Mouse (Mus musculus) liver, postnatal 0 days (tissue): Measurements from ENCODE around the gene Raver1. TPM values are rescaled to one million over a fixed set of nuclear protein-coding genes. Genes with fewer than 3 reads are reported as not detected.
A peak's percentile ranks its signal among the peaks of the same experiment; 100 is the strongest.
"Not testable (repeated sequence)": the region's sequence is repeated elsewhere in the genome, so short reads cannot be mapped to it uniquely, and the experiment has no call there.

Source experiments
- ATAC-seq: fragments of 200-750 bp; cut with Nextera tagmentation; 2 replicates; pipeline ENCODE4 v1.8.0; 2017; ENCODE audit warnings: mild to moderate bottlenecking, moderate library complexity
- DNase-seq: peaks from one replicate; pipeline ENCODE4 v3.0.0-alpha.2; 2016
- H3K27ac ChIP-seq: fragments of 300-500 bp; sonication (generic); 2 replicates; pipeline ENCODE4 v1.5.1; 2014; ENCODE audit warnings: antibody characterized with exemption, moderate library complexity, mild to moderate bottlenecking, low read depth
- H3K27me3 ChIP-seq: fragments of 300-500 bp; sonication (generic); 2 replicates; pipeline ENCODE4 v1.6.1; 2014; ENCODE audit warnings: low read length, control low read depth, mixed read lengths; ENCODE audit not compliant: insufficient read depth
- H3K36me3 ChIP-seq: fragments of 300-500 bp; sonication (generic); replicated peaks from 2 replicates; pipeline ENCODE4 v1.6.1; 2014; ENCODE audit warnings: mild to moderate bottlenecking, control low read depth, low read length, moderate library complexity, mixed read lengths; ENCODE audit not compliant: insufficient read depth
- H3K4me1 ChIP-seq: fragments of 300-500 bp; sonication (generic); 2 replicates; pipeline ENCODE4 v1.6.1; 2014; ENCODE audit warnings: antibody characterized with exemption, mild to moderate bottlenecking, control low read depth; ENCODE audit not compliant: insufficient read depth
- H3K4me2 ChIP-seq: fragments of 300-500 bp; sonication (generic); 2 replicates; pipeline ENCODE4 v1.6.1; 2014; ENCODE audit warnings: low read depth, mild to moderate bottlenecking, low read length, moderate library complexity, mixed read lengths
- H3K4me3 ChIP-seq: fragments of 300-500 bp; sonication (generic); 2 replicates; pipeline ENCODE4 v1.5.1; 2014; ENCODE audit warnings: low read depth, low read length
- H3K9ac ChIP-seq: fragments of 300-500 bp; sonication (generic); replicated peaks from 2 replicates; pipeline ENCODE4 v1.6.1; 2014; ENCODE audit warnings: mild to moderate bottlenecking, moderate library complexity
- H3K9me3 ChIP-seq: fragments of 300-500 bp; sonication (generic); 2 replicates; pipeline ENCODE4 v1.6.1; 2016; ENCODE audit warnings: mild to moderate bottlenecking, control low read depth, low read length, mixed read lengths
- CTCF ChIP-seq: sonication (generic); IDR thresholded peaks from 2 replicates; pipeline ENCODE4 v1.5.1; 2016; ENCODE audit warnings: antibody characterized with exemption, low read depth
- EP300 ChIP-seq: IDR thresholded peaks from 2 replicates; pipeline ENCODE4 v1.6.1; 2016; ENCODE audit warnings: antibody characterized with exemption, low read depth, mild to moderate bottlenecking
- WGBS: fragments of 180-500 bp; shearing (Covaris S2); extraction: QIAGEN DNeasy Blood & Tissue Kit; methylation state at CpG from one replicate; pipeline ENCODE4 v1.1.7; 2014; ENCODE audit not compliant: insufficient replicate concordance; 5-methylcytosine and 5-hydroxymethylcytosine counted together
- polyA plus RNA-seq: library from polyadenylated mRNA; unstranded; fragments of >200 nt; fragmentation: Nextera tagmentation; extraction: Ambion mirVana; gene quantifications from 2 replicates; pipeline ENCODE4 v1.2.1, GENCODE M21; 2015

Raver1 gene
- polyA plus RNA-seq, 1 experiment from 2014 or later, result 9.5 TPM

- H3K27me3 ChIP-seq, result no peaks in the 10 kb centered on the region
- H3K9ac ChIP-seq, result no peak within 1 kb of the TSS
- H3K4me2 ChIP-seq, result no peak within 1 kb of the TSS
- H3K4me1 ChIP-seq, result no peaks in the 10 kb centered on the region; the same call in 1 of the 2 replicates
- no peaks in the 10 kb centered on the region for H3K9me3 ChIP-seq
- H3K4me3 ChIP-seq, result no peak within 1 kb of the TSS
- TF ChIP-seq EP300 (no peak), CTCF (no peak)
- H3K27ac ChIP-seq, result no peak within 1 kb of the TSS
- DNase-seq, result no peak
- no peak for ATAC-seq
- 89% methylated on average over 26 of the region's 27 CpGs for WGBS
- peaks cover 16% of the 10 kb centered on the region for H3K36me3 ChIP-seq
Measured at GRCm38 (mm10) chr9:21067006-21067684, 24.7 kb downstream of the Raver1 start, which contains the start of gene Zglp1. Zglp1 (minus strand) TSS chr9:21067093.

DNA sequence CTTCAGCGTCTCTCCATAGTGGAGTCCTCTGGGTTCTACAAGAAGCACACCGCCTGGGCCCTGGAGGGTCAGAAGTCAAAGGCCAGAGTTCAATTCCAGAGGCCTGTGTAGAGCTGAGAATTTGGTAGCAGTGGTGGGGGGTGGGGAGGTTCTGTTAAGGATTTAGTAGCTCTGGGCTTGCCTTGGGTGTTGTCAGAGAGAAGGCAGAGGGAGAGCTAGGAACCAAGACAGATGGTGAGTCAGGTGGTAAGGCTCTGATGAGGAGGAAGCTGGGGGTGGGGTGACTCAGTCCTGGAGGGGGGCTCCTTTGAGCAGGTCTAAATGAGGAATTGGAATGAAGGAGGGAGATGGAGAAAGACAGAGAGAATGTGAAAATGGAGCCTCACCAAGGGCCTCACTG, 28.9 kb downstream of the Raver1 start:
- Histone ChIP-seq H3K4me2 (no peak overlapping the region), H3K27ac (no peak overlapping the region), H3K9ac (no peak overlapping the region), H3K4me3 (no peak overlapping the region), H3K9me3 (no peaks in the 10 kb centered on the region), H3K4me1 (no peaks in the 10 kb centered on the region), H3K36me3 (peaks cover 13% of the 10 kb centered on the region), H3K27me3 (no peaks in the 10 kb centered on the region)
- no peak for ATAC-seq
- WGBS, result 87% methylated on average over 2 of the region's 2 CpGs
- no peak for TF ChIP-seq EP300
- no peak for TF ChIP-seq CTCF
- DNase-seq, result no peak

DNA sequence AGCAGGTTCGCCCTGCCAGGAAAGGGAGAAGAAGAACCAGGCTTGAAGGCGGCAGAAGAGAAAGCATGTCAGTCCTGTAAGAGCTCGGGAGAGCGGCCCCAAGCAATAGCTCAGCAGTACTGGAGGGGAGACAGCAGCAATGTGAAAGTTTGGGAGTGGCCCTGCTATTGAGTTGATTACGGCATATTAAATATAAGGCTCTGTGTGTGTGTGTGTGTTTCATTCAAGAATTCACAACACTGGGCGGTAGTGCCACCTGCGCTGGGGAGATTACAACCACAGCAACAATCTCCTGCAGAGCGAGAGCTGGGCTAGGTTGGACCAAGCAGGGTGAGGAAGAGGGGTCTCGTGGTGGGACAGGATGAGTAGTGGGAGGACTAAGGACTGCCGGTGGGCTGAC, 40.2 kb downstream of the Raver1 start:
- H3K9me3 ChIP-seq, result no peaks in the 10 kb centered on the region
- H3K36me3 ChIP-seq, result no peaks in the 10 kb centered on the region
- no peak overlapping the region for H3K27ac ChIP-seq
- no peak for DNase-seq
- H3K4me2 ChIP-seq, result no peak overlapping the region
- no peaks in the 10 kb centered on the region for H3K4me1 ChIP-seq
- no peaks in the 10 kb centered on the region for H3K27me3 ChIP-seq
- H3K9ac ChIP-seq, result no peak overlapping the region
- peak; percentile 58 for ATAC-seq
- WGBS, result 50% methylated on average over 10 of the region's 10 CpGs
- H3K4me3 ChIP-seq, result no peak overlapping the region
- TF ChIP-seq CTCF (no peak), EP300 (no peak)

DNA sequence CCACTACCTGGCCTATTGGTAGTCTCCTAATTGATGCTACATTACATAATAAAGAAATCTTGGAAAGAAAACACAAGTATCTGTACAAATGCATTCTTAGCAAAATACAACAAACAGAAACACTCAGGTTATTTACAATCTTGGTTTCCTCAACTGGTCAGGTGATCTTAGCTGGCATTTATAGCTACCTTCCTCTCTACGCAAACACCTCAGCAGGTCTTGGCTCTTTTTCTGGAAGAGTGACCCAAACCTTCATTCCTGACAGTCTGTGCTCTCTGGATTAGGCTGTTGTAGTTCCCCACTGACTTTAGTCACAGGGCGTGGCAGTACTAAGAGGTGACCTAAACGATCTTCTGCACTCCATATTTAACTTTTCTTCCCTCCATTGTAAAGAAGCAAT, 46.6 kb downstream of the Raver1 start:
- H3K27me3 ChIP-seq, result 0 out of 2 replicates have a peak, but pooled peaks cover 3% of the 10 kb centered on the region
- H3K4me1 ChIP-seq, result no peaks in the 10 kb centered on the region; the same call in 1 of the 2 replicates
- 62% methylated on average over 3 of the region's 3 CpGs for WGBS
- no peak overlapping the region for H3K9ac ChIP-seq
- no peaks in the 10 kb centered on the region for H3K9me3 ChIP-seq
- no peak for ATAC-seq
- no peak overlapping the region for H3K27ac ChIP-seq
- H3K4me3 ChIP-seq, result no peak overlapping the region
- H3K4me2 ChIP-seq, result no peak overlapping the region
- no peak for DNase-seq
- no peaks in the 10 kb centered on the region for H3K36me3 ChIP-seq
- TF ChIP-seq CTCF (no peak), EP300 (no peak)

DNA sequence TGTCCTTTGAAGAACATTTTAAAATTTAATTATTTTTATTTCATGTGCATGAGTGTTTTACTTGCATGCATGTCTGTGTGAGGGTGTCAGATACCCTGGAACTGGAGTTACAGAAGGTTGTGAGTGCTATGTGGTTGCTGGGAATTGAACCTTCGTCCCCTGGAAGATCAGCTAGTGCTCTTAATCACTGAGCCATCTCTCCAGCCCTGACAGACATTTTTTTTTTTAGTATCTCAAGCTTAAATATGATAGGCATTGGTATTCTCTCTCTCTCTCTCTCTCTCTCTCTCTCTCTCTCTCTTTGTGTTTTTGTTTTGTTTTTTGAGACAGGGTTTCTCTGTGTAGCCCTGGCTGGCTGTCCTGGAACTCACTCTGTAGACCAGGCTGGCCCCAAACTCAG, 47.0 kb downstream of the Raver1 start:
- not testable (repeated sequence) for H3K4me2 ChIP-seq, H3K36me3 ChIP-seq, DNase-seq, H3K27me3 ChIP-seq, ATAC-seq, H3K9me3 ChIP-seq, H3K4me3 ChIP-seq, H3K9ac ChIP-seq, H3K4me1 ChIP-seq, H3K27ac ChIP-seq
- 65% methylated on average over 1 of the region's 1 CpGs for WGBS

DNA sequence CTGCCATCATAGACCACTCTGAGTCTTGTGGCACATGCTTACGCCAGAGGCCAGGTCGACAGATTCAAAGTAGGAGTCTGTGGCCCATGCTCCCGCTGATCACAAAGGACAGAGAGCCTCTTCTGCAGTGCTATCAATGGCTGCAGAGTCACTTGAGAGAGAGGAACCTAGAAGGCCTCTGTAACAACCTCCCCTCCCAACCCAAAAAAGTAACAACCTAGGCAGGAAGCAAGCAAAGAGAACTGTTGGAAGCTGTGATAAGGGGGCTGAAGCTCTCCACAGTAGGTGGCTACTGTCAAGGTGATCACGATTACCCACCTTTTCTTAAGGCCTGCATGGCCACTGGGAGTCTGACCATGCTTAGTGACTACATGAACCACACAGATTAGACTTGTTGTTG, 48.2 kb downstream of the Raver1 start:
- DNase-seq (no peak), ATAC-seq (no peak)
- H3K27me3 ChIP-seq, result peaks cover 13% of the 10 kb centered on the region
- no peak overlapping the region for H3K4me2 ChIP-seq
- no peaks in the 10 kb centered on the region for H3K36me3 ChIP-seq
- TF ChIP-seq EP300 (no peak), CTCF (no peak)
- peaks cover 4% of the 10 kb centered on the region for H3K4me1 ChIP-seq
- 66% methylated on average over 4 of the region's 4 CpGs for WGBS
- no peak overlapping the region for H3K9ac ChIP-seq
- no peak overlapping the region for H3K27ac ChIP-seq
- H3K4me3 ChIP-seq, result no peak overlapping the region
- H3K9me3 ChIP-seq, result no peaks in the 10 kb centered on the region
